ENCODE assay signal across 9 mouse cellular contexts in genomic region chr19:43655735-43656492, GRCm38 (mm10). TPM values are rescaled to one million over a fixed set of nuclear protein-coding genes. Genes with fewer than 3 reads are reported as not detected.
DNase-seq lines count a peak whose midpoint lies in the region; ATAC-seq lines count a peak whose summit lies in the region.
"Had no signal": no experiment of that assay in that cellular context is flagged by ENCODE, and none has a peak within 500 bp of the region (broad histone marks: within the 10 kb centered on the region; RNA-seq: fewer than 3 reads in every experiment).

No protein-coding gene starts in this region.

- no peak overlapping the region for H3K4me3 ChIP-seq in embryonic facial prominence, embryonic 14.5 days (ENCODE audit: low read depth, low read length)
- H3K4me3 ChIP-seq: limb, embryonic 15.5 days had no signal

- no peak overlapping the region for H3K27ac ChIP-seq in embryonic facial prominence, embryonic 14.5 days (replicated peaks; ENCODE audit: low read depth, low read length)
- H3K27ac ChIP-seq: limb, embryonic 15.5 days had no signal

- no peak overlapping the region for H3K9ac ChIP-seq in embryonic facial prominence, embryonic 14.5 days (ENCODE audit: low read depth, low read length)
- H3K9ac ChIP-seq: limb, embryonic 15.5 days had no signal

- H3K36me3 ChIP-seq in embryonic facial prominence, embryonic 14.5 days (ENCODE audit: control insufficient read depth, insufficient read depth, low read length) = no peaks in the 10 kb centered on the region
- H3K36me3 ChIP-seq: limb, embryonic 15.5 days had no signal

- WGBS in embryonic facial prominence, embryonic 14.5 days = 39% methylated on average over 11 of the region's 11 CpGs

- H3K9me3 ChIP-seq in embryonic facial prominence, embryonic 14.5 days (ENCODE audit: control insufficient read depth, low read length) = no peaks in the 10 kb centered on the region
- H3K9me3 ChIP-seq: limb, embryonic 15.5 days had no signal

- H3K27me3 ChIP-seq in embryonic facial prominence, embryonic 14.5 days (replicated peaks; ENCODE audit: control insufficient read depth, insufficient read depth, low read length) = 0 out of 2 replicates have a peak, but pooled peaks cover 5% of the 10 kb centered on the region

- H3K4me1 ChIP-seq in embryonic facial prominence, embryonic 14.5 days (ENCODE audit: control insufficient read depth, insufficient read depth, low read length) = no peaks in the 10 kb centered on the region

- peak; percentile 32 for DNase-seq in cerebellum, adult 11-12 months
- DNase-seq in cerebellum, adult 9-10 months = no peak
- peak; percentile 40 for DNase-seq in 3134 (ENCODE audit: extremely low read depth, insufficient read length, low spot score)
- DNase-seq in adrenal gland, postnatal 25 days = peak; percentile 68
- DNase-seq in embryonic facial prominence, embryonic 14.5 days (ENCODE audit: low spot score) = peak; percentile 83
- DNase-seq in kidney, postnatal 10 days = peak; percentile 87
- DNase-seq in spleen, postnatal 14 days (ENCODE audit: low spot score in 2 of 2) = peak; percentile 25 to 49

- H3K4me2 ChIP-seq in embryonic facial prominence, embryonic 14.5 days (ENCODE audit: low read depth, low read length) = no peak overlapping the region
- H3K4me2 ChIP-seq: limb, embryonic 15.5 days had no signal

- no peak; the same call in 1 of the 2 replicates for ATAC-seq in embryonic facial prominence, embryonic 14.5 days (ENCODE audit: low read depth)
- ATAC-seq in megakaryocyte progenitor cell, adult 5-6 weeks (replicated peaks; ENCODE audit: poor library complexity) = peak; percentile 93

RNA-seq across cellular contexts. Expression of gene Slc25a28, which starts 18.8 kb away (rescaled TPM):
- total RNA-seq in adrenal gland, postnatal 25 days (2021) = 78.7 and 96.2 TPM in 2 replicates
- polyA plus RNA-seq in embryonic facial prominence, embryonic 14.5 days (2014; fragmentation: Nextera tagmentation; extraction: Ambion mirVana) = 12.1 and 14.2 TPM in 2 replicates
- 26.6 and 29.2 TPM in 2 replicates for total RNA-seq in megakaryocyte progenitor cell, adult 5-6 weeks (2015)
- 39.5 and 43.3 TPM in 2 replicates for total RNA-seq in megakaryocyte progenitor cell, adult 5-6 weeks (2017)

RNA-seq across cellular contexts. Expression of gene Entpd7, which starts 33.6 kb away (rescaled TPM):
- 21.6 and 22.9 TPM in 2 replicates for total RNA-seq in adrenal gland, postnatal 25 days (2021)
- polyA plus RNA-seq in embryonic facial prominence, embryonic 14.5 days (2014; fragmentation: Nextera tagmentation; extraction: Ambion mirVana) = 10.9 and 12.3 TPM in 2 replicates
- total RNA-seq in megakaryocyte progenitor cell, adult 5-6 weeks (2015) = 20.7 and 21.7 TPM in 2 replicates
- total RNA-seq in megakaryocyte progenitor cell, adult 5-6 weeks (2017) = 5.3 and 9.3 TPM in 2 replicates

RNA-seq across cellular contexts. Expression of gene Nkx2-3, which starts 43.8 kb away (rescaled TPM):
- total RNA-seq in adrenal gland, postnatal 25 days (2021) = not detected in 2 replicates
- polyA plus RNA-seq in embryonic facial prominence, embryonic 14.5 days (2014; fragmentation: Nextera tagmentation; extraction: Ambion mirVana) = 2.0 and 2.4 TPM in 2 replicates
- total RNA-seq in megakaryocyte progenitor cell, adult 5-6 weeks (2015) = 0.32 and 0.64 TPM in 2 replicates
- 1.4 TPM in 1 of 2 replicates, not detected in the other for total RNA-seq in megakaryocyte progenitor cell, adult 5-6 weeks (2017)
- polyA plus RNA-seq: limb, embryonic 15.5 days had no signal
